Mouse (Mus musculus) skeletal muscle tissue, adult 2 months (tissue): ENCODE measurements at regions not wholly inside any gene's neighbourhood (a gene's known extent, or its start where the extent isn't known, plus 50 kb on each side); places are given as distances from the start of the nearest gene placed in this dataset.

Experiments
- DNase-seq: peaks from one replicate; pipeline ENCODE4 v3.0.0-alpha.2; 2012; ENCODE audit warnings: low read depth, low spot score

DNA sequence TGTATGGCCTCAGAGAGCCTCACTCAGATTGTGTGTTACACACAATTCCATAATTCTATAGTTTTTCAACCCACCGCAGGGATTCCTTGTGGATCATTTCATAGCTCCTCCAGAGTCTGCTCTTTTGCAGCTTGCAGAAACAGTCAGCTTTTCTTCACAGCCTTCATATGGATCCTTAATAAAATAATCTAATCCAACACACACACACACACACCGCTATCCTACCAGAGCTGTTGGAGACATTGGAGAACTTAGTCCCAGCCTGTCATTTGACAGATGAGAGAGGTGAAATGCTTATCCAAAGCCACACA lies 71.2 kb upstream of the Foxo1 start:
- no peak for DNase-seq

DNA sequence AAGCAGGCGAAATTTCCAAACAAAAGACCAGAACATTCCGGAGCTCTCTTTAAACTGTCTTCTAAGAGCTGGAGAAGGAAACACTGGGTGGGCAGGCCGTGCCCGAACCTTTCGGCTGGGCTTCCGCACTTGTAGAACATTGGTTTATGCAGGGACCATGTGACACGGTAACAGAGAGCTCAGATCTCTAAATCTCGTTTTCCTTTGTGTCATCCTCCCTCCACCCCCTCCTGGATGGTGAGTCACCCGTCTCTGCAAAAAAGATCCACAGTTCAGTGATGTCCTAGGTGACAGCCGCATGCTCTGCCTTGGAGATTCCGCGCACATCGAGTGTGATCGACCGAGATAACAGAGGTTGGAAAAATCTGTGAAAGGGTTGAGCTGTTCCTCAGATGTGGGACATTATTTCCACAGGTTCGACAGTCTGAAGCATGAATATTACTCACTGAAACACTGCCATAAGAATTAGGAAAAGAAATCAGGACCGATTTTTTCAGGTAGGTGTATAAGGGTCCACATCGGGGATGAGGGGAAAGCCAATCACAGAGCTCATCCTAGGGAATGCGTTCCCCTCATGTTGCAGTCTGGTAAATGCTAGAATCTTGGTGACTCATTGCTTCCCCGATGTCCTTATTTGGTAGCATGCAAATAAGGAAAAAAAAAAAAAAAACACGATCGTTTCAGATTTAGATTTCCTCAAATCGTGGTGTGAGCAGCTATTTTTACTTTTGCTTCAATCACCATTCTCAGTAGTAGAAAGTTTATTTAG lies 70.0 kb upstream of the Foxo1 start:
- peak; percentile 60 for DNase-seq

DNA sequence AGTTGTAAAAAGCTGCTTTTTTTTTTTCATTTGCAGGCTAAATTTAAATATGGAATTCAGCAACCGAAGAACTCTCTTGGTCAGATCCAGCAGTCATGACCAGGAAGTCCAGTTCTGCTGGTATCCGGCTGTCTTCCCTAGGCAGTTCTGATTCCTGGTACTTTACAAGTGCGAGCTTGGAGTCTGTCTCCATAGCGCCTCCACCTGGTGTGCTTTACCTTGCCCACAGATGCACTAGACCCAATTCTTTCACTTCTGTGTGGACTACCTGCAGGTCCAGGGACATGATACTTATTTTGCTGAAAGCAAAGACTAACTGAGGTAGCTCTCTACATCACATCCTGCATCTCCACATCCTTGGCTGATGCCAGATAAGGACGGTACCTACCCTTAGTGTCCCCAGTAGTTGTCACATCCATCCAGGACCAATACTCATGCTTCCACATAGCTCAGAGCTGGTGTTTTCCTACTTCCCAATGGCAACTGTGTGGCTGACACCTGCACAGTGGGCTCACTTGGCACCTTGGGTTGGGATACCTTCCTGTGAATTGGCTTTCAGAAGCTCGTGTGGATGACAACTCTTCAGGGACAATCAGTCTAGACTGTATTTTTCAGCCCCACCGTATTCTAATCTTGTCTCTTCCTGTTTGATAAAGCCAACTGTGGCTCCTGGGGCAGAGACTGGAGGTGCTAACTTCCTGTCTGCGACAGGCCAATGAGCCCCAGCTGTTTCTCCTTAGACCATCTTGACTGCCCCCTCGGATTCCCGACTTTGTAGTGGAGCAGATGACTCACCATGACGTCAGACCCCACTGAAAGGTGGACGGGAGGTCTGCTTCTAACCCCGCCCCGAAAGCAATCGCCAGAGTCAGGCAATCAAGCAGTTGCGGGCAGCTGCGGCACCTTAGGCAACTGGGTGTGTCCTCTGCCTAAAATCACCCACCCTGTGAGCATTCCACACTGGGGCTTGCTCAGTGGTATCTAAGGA lies 69.1 kb upstream of the Foxo1 start:
- no peak for DNase-seq

DNA sequence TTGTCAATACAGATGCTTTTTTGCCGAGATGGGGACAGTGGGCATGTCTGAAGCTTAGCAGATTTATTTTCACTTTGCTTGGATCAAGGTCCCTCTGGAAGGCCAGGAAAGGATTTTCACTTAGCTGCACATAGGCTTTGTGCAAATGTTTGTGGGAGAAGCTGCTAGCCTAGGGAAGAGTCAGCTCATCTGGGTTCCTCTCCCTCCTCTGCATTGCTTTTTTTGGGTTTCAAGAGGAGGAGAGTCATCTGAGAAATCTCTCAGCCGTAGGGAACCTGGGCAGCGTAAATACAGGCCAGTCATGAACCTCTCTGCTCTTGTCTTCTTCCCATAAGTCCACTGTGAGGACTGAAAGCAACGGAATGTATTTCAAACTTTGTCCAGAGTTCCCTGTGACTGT lies 68.0 kb upstream of the Foxo1 start:
- DNase-seq, result no peak

DNA sequence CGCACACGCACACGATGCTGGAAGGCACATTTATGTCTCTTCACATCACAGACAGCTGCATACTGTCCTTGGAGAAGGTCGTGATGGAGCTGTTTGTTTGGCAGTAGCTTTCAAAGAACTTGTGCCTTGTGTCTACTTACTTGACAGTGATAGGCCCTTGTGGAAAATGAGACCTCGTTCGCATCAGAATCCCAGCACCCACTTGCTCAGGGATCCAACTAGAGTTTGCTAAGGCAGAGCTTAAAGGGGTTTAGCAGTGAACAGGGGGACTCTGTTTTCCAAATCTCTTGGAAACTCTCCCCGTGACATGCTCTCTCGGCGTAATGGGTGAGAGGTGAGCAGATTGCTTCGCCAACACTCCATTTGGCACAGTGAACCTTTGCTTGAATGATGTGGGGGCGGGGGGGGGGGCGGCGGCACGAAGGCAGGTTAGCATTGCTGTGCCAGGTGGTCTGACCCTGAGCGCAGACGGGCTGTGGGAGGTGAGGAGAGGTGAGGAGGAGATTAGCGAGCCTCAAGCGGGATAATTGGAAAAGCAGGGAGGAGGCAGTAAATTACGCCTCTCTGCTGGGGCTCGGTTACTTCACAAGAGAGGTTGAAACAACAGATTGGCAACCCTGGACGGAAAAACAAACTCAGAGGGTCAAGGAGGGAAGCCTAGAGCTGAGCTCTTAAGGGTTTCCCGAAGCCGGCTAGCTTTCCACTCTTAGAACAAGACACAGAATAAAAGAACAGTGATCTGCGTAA lies 57.4 kb upstream of the Foxo1 start:
- no peak for DNase-seq

DNA sequence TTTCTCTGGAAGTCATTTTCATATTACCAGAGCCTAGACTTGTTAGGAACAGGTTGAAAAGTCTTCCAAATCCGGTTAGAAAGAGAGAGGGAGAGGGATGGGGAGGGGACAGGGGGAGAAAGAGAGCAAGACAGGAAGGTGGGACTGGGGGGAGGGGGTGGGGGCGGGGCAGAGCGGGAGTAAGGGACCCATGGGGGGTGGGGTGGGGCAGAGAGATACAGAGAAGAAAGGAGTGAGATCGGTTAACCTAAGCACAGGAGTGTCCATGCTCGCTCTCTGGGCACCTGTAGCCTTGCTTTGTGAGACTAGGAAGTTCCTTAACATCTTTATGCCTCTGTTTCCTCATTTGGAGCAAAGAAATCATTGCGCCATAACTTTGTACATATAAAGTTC lies 56.8 kb upstream of the Foxo1 start:
- no peak for DNase-seq

DNA sequence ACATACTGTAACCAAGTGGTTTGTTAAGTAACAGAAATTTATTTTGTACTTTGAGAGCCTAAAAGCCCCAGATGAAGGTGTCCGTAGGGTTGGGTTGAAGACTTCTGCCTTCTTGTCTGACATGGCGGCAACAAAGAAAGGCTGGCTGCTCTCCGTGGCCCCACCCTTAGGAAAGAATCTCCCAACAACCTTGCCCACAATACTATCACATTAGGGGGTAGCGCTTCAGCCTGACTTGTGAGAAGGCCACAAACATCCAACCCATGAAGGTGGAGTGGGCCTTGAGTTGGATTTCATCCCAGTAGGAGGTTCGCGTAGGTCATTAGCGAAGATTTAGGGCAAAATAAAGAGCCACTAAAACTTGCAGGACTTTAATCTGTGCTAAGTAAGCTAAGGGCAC lies 54.0 kb upstream of the Foxo1 start:
- DNase-seq, result no peak

DNA sequence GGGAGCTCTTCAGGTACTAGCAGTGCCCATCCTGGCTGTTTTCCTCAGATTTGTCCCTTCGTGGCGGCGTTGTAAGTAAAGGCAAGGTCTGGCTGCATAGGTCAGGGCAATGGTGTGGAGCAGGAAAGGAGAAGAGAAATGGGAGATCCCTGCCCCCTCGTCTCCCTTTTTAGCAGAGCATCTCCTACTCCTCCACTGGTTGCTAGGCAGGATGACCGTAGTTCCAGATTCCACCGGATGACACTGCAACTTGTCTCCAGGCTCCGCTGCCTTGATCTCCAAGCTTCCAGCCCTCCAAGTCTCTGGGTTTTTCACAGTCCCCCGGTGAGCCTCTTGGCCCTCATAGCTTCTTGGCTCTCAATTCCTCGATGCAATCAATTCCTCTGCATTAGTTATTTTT lies 53.1 kb upstream of the Foxo1 start:
- DNase-seq, result no peak
